Mouse (Mus musculus) myocyte (in vitro differentiated cells): ENCODE data around the gene Oprd1.

ENCODE experiments used
- CEBPB ChIP-seq: IDR thresholded peaks from 2 replicates; pipeline ENCODE4 v1.6.1; 2011; ENCODE audit warnings: mild to moderate bottlenecking, moderate library complexity; ENCODE audit not compliant: poor library complexity, insufficient read depth, severe bottlenecking
- MAX ChIP-seq: IDR thresholded peaks from one replicate; pipeline ENCODE4 v1.6.1; 2011; ENCODE audit warnings: low read depth, mild to moderate bottlenecking, control low read depth
- MYOG ChIP-seq, 3 experiments: IDR thresholded peaks; one replicate each; pipeline ENCODE4 v1.6.1; 2011; ENCODE audit warnings: control low read depth in 2 of 3, low read depth in 2 of 3, mild to moderate bottlenecking in 2 of 3; ENCODE audit not compliant: insufficient read length in 2 of 3, control insufficient read depth in 1 of 3, insufficient read depth in 1 of 3
- POLR2A ChIP-seq: IDR thresholded peaks from one replicate; pipeline ENCODE4 v1.6.1; 2011; ENCODE audit warnings: low read depth, mild to moderate bottlenecking, control low read depth, moderate library complexity; ENCODE audit not compliant: insufficient read length
- POLR2AphosphoS2 ChIP-seq: IDR thresholded peaks from one replicate; pipeline ENCODE4 v1.6.1; 2011; ENCODE audit warnings: low read depth, control low read depth; ENCODE audit not compliant: insufficient read length
- SRF ChIP-seq: IDR thresholded peaks from one replicate; pipeline ENCODE4 v1.6.1; 2011; ENCODE audit warnings: low read depth; ENCODE audit not compliant: control insufficient read depth, insufficient read length
- TCF12 ChIP-seq: IDR thresholded peaks from one replicate; pipeline ENCODE4 v1.6.1; 2011; ENCODE audit warnings: mild to moderate bottlenecking, control low read depth; ENCODE audit not compliant: poor library complexity, insufficient read depth, severe bottlenecking
- TCF3 ChIP-seq: IDR thresholded peaks from one replicate; pipeline ENCODE4 v1.6.1; 2011; ENCODE audit warnings: low read depth, control low read depth; ENCODE audit not compliant: insufficient read length
- USF1 ChIP-seq: IDR thresholded peaks from one replicate; pipeline ENCODE4 v1.6.1; 2011; ENCODE audit warnings: low read depth, mild to moderate bottlenecking, control low read depth, moderate library complexity

GRCm38 (mm10) chr4:132078296-132078714 is 66.0 kb downstream of the Oprd1 start:
- TF ChIP-seq POLR2A (no peak), USF1 (no peak), TCF12 (no peak), MAX (no peak), POLR2AphosphoS2 (no peak), TCF3 (no peak), CEBPB (peak; percentile 62; the same call in 1 of the 2 replicates), MYOG (IDR thresholded peaks at IDR 0.05; ENCODE audit: control insufficient read depth in 1 of 3, insufficient read depth in 1 of 3, insufficient read length in 2 of 3, low read depth in 2 of 3) (no peak), SRF (no peak)
